Mouse (Mus musculus): ENCODE measurements at regions not wholly inside any gene's neighbourhood (a gene's known extent, or its start where the extent isn't known, plus 50 kb on each side); places are given as distances from the start of the nearest gene placed in this dataset.

GRCm38 (mm10) chr1:184395215-184395614 lies 337.2 kb downstream of the Hlx start:
- peak; percentile 72 for DNase-seq (ENCODE audit: low read depth, low spot score)

DNA sequence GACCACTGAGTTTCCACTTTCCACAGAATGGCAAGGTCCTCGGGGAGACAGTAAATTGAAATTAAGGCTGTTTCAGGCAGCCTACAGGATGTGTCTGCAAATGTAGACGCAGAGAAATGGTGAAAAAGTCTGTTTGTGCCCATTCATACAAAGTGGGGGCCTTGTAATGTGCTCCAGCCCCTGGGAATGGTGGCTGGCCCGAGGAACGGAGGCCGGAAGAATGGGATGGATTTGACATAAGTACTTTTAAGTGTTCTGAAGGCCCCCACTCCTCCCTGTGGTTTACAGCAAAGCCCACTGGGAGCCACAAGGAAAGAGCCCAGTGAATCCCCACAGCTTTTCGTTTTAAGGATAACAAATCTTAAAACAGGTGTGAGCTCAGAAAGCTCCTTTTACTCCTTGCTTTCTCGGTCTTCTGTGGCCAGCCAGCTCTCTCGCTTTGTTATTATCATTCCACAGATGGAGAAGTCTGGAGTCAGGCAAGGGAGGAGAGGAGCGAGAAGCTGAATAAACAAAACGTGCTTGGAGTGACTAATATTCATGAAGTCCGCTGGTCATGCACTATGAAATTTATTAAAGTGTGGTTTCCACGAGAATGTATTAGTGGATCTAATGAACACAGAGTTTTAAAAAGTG lies 337.7 kb downstream of the Hlx start:
- no peak for DNase-seq (ENCODE audit: low read depth, low spot score)

DNA sequence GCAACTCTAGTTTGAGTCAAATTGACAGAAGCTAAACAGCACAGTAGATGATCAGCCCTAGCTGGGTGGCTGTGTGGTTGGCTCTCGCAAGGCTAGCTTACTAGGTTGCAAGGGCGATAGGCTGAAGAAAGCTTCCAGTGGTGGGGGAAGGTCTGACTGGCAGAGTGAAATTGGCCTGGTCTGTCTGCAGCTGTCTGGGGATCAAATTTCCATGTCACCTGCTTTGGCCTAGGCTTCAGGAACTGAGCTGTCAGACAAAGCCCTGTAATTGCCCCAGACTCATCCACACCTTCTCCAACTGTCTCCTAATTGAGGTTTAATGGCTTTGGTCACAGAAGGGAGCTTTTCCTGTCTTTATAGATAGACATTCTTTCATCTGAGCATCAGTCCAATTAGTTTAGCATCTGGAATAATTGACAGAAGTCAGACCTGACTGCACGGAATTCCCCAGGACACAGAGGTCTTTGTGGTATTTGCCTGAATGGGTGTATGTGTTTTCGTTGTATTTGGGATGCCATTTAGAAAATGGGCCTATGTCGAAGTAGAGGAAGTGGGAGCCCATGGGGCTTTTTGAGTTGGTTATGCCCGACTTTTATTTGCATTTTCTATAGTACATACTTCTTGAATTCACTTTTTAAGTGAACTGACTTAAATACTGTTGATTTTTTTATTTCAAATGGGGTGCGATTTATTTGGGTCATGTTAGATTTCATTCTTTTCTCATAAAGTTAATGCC lies 348.2 kb downstream of the Hlx start:
- no peak for DNase-seq (ENCODE audit: low read depth, low spot score)

- no peak for DNase-seq (ENCODE audit: low read depth, low spot score)
Measured at GRCm38 (mm10) chr1:184378665-184379064, 344.6 kb upstream of the 1700056E22Rik start.

DNA sequence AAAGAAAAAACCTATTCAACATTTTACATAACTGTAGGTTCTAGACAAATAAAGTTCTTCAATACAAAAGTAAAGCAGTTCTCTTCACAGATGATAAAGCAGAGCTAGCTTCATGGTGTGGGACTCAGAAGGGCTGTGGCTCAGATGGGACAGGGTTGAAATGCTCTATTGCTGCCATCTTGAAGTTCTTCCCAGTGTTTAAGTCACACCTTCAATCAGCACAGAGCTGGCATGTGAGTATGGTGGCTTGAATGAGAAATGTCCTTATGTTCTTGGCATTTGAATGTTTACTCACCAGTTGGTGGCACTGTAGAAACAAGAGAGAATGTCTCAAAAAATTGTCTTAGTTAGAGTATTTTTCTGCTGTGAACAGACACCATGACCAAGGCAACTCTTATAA lies 330.9 kb upstream of the 1700056E22Rik start:
- no peak for DNase-seq (ENCODE audit: low read depth, low spot score)

DNA sequence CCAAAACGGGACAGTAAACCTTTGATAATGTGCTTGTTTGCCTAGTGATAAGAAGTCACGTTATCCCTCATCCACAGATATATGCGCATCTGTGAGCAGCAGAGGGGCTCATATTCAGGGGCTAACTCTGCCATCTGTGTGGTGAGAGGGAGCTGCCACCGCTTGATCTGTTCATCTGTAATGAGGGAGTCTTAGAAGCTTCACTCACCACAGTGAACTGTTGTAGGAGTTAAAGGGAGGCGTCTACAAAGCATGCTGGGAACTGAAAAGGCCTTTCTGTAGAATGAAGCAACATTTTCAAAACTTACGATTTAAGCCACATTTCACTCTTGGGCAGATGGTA lies 324.1 kb upstream of the 1700056E22Rik start:
- DNase-seq (ENCODE audit: low read depth, low spot score): no peak

DNA sequence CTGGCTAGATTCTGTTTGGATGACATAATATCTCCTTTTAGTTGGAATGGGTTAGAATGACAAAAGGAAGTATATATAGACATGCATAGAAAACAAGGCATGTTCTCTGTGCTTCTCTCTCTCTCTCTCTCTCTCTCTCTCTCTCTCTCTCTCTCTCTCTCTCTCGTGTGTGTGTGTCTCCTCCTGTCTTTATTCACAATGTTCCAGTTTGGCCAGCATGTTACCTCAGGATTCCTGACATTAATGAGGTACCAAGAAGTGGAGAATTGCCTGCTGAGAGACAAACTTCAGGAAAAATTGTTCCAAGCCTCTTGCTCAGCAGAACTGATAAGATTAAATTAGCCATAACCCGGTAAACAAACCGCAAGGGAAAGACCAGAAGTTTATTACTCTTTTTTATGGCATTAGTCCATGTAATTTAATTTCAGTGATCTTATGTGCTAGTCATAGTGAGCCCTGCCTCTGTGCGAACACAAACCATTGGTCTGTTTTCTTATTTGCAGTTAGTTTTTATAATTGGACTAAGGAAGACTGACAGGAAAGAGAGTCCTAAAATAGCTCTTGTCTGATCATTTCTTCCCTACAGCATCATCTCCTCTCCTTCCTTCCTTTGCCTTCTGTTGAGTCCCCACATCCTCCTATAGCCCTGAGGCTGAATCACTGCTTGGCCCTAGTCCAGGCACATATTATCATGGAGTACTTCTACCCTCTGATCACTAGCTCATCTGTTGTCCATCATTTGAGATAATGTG lies 323.5 kb upstream of the 1700056E22Rik start:
- no peak for DNase-seq (ENCODE audit: low read depth, low spot score)

DNA sequence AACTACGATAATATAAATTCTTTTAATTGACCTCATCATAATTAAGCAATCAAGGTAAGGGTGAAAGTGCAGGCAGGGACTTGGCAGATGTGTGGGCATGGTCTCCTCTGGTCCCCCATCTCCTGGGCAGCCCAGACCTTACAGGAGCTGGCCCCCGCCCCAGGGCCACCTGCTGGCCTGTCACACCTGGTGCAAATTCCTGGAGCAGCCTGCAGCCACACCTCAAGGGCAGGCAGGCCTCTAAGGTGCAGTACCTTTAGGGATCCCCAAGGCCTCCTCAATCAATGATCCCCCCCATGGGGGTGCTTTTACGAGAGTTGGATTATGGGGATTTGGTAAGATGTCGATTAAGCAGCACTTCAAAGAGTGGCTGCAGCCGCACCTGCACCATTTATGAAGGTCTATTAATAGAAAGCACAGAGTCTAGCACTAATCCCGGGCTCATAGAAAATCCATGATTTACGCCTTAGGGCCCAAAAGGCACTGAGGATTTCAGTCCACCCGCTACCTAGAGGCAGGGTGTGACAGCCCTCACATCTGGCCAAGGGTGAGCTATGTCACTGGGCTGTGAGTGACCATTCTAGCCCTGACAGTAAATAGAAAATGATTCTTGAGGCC lies 319.8 kb upstream of the 1700056E22Rik start:
- no peak for DNase-seq (ENCODE audit: low read depth, low spot score)

- no peak for DNase-seq (ENCODE audit: low read depth, low spot score)
Measured at GRCm38 (mm10) chr1:184351760-184352159, 317.7 kb upstream of the 1700056E22Rik start.

GRCm38 (mm10) chr1:184344829-184345228 lies 310.7 kb upstream of the 1700056E22Rik start:
- DNase-seq (ENCODE audit: low read depth, low spot score): no peak

GRCm38 (mm10) chr1:184335952-184336351 lies 301.9 kb upstream of the 1700056E22Rik start:
- no peak for DNase-seq (ENCODE audit: low read depth, low spot score)

GRCm38 (mm10) chr1:184335281-184335680 lies 301.2 kb upstream of the 1700056E22Rik start:
- no peak for DNase-seq (ENCODE audit: low read depth, low spot score)

- no peak for DNase-seq (ENCODE audit: low read depth, low spot score)
Measured at GRCm38 (mm10) chr1:184334818-184335217, 300.7 kb upstream of the 1700056E22Rik start.

GRCm38 (mm10) chr1:184333086-184333485 lies 299.0 kb upstream of the 1700056E22Rik start:
- no peak for DNase-seq (ENCODE audit: low read depth, low spot score)

- DNase-seq (ENCODE audit: low read depth, low spot score): no peak
Measured at GRCm38 (mm10) chr1:184330516-184331350, 296.6 kb upstream of the 1700056E22Rik start.

DNA sequence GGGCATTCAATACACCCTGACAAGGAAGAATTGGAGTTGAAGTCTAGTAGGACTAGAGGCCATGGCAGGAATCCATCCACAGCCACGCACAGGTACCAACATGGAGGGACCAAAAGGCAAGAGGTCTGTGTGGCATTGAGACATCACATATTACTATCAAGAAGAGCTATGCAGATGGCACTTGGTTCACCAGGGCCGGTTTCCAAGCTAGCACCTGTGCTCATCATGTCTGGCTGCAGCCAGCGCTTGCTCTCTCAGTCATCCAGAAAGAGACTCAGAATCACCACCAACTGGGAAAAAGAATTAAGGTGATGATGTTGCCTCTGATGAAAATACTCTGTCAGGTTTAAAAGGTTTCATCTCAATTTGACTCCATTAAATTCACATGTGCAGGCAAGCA lies 292.1 kb upstream of the 1700056E22Rik start:
- DNase-seq (ENCODE audit: low read depth, low spot score): no peak

GRCm38 (mm10) chr1:184324234-184324633 lies 290.1 kb upstream of the 1700056E22Rik start:
- no peak for DNase-seq (ENCODE audit: low read depth, low spot score)

- DNase-seq (ENCODE audit: low read depth, low spot score): no peak
Measured at GRCm38 (mm10) chr1:184320521-184321177, 286.5 kb upstream of the 1700056E22Rik start.

- no peak for DNase-seq (ENCODE audit: low read depth, low spot score)
Measured at GRCm38 (mm10) chr1:184310185-184310815, 276.2 kb upstream of the 1700056E22Rik start.

DNA sequence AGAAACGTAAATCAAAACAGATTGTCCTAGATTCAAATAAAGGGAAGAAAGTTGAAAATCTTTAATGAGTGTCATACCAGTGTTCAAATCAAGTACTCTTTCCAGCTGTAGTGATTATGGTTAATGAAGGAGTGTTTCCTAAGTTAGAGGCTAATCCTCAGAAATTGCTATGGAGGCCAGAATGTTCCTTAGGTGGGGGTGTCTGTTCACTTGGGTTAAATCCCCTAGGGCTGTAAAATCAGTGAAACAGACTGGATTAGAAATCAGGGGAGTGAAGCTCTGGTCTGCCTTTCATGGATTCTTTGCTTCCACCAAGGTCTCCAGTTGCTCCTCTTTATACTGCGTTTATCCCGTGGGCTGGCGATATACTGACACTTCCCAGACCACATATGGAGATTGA lies 270.7 kb upstream of the 1700056E22Rik start:
- DNase-seq (ENCODE audit: low read depth, low spot score): no peak

Measured in ES-CJ7 (cell line).